Mouse (Mus musculus) neural tube, embryonic 12.5 days (tissue): Measurements from ENCODE around the gene Cmklr1. TPM values are rescaled to one million over a fixed set of nuclear protein-coding genes. Genes with fewer than 3 reads are reported as not detected.

ENCODE experiments used
- ATAC-seq: fragments of 200-750 bp; cut with Nextera tagmentation; 2 replicates; pipeline ENCODE4 v1.8.0; 2017; ENCODE audit warnings: low read depth, mild to moderate bottlenecking, moderate TSS enrichment, moderate library complexity; ENCODE audit not compliant: low FRiP score
- H3K27ac ChIP-seq: fragments of 300-500 bp; sonication (generic); 2 replicates; pipeline ENCODE4 v1.5.1; 2016
- H3K27me3 ChIP-seq: fragments of 300-500 bp; sonication (generic); replicated peaks from 2 replicates; pipeline ENCODE4 v1.6.1; 2016; ENCODE audit warnings: mild to moderate bottlenecking
- H3K36me3 ChIP-seq: fragments of 300-500 bp; sonication (generic); 2 replicates; pipeline ENCODE4 v1.6.1; 2016; ENCODE audit warnings: mild to moderate bottlenecking
- H3K4me1 ChIP-seq: fragments of 300-500 bp; sonication (generic); 2 replicates; pipeline ENCODE4 v1.6.1; 2016
- H3K4me2 ChIP-seq: fragments of 300-500 bp; sonication (generic); replicated peaks from 2 replicates; pipeline ENCODE4 v1.6.1; 2016; ENCODE audit warnings: mild to moderate bottlenecking
- H3K4me3 ChIP-seq: fragments of 300-500 bp; sonication (generic); 2 replicates; pipeline ENCODE4 v1.5.1; 2016
- H3K9ac ChIP-seq: fragments of 300-500 bp; sonication (generic); 2 replicates; pipeline ENCODE4 v1.6.1; 2016; ENCODE audit warnings: mild to moderate bottlenecking
- H3K9me3 ChIP-seq: fragments of 300-500 bp; sonication (generic); 2 replicates; pipeline ENCODE4 v1.6.1; 2016; ENCODE audit warnings: mild to moderate bottlenecking
- WGBS: fragments of 180-500 bp; shearing (Covaris S2); methylation state at CpG from one replicate; pipeline ENCODE4 v1.1.7; 2016; 5-methylcytosine and 5-hydroxymethylcytosine counted together
- polyA plus RNA-seq: library from polyadenylated mRNA; unstranded; fragments of >200 nt; fragmentation: Nextera tagmentation; extraction: Ambion mirVana; gene quantifications from 2 replicates; pipeline ENCODE4 v1.2.1, GENCODE M21; 2016

Cmklr1 gene
- polyA plus RNA-seq, 1 experiment from 2014 or later, result 2.2 TPM

GRCm38 (mm10) chr5:113630116-113630515 lies 20.1 kb downstream of the Cmklr1 start:
- H3K4me1 ChIP-seq, result peaks cover 8% of the 10 kb centered on the region
- no peak overlapping the region for H3K4me3 ChIP-seq
- H3K9me3 ChIP-seq, result no peaks in the 10 kb centered on the region
- ATAC-seq, result no peak
- H3K9ac ChIP-seq, result no peak overlapping the region
- H3K36me3 ChIP-seq, result no peaks in the 10 kb centered on the region
- no peaks in the 10 kb centered on the region for H3K27me3 ChIP-seq
- no peak overlapping the region for H3K4me2 ChIP-seq
- 67% methylated on average over 10 of the region's 10 CpGs for WGBS
- no peak overlapping the region for H3K27ac ChIP-seq

GRCm38 (mm10) chr5:113629248-113629647 lies 21.0 kb downstream of the Cmklr1 start:
- no peak overlapping the region for H3K4me2 ChIP-seq
- no peak overlapping the region for H3K9ac ChIP-seq
- H3K4me1 ChIP-seq, result peaks cover 6% of the 10 kb centered on the region
- WGBS, result 90% methylated on average over 3 of the region's 3 CpGs
- H3K9me3 ChIP-seq, result no peaks in the 10 kb centered on the region
- no peak overlapping the region for H3K4me3 ChIP-seq
- H3K27ac ChIP-seq, result no peak overlapping the region
- ATAC-seq, result no peak
- H3K27me3 ChIP-seq, result no peaks in the 10 kb centered on the region
- no peaks in the 10 kb centered on the region for H3K36me3 ChIP-seq

DNA sequence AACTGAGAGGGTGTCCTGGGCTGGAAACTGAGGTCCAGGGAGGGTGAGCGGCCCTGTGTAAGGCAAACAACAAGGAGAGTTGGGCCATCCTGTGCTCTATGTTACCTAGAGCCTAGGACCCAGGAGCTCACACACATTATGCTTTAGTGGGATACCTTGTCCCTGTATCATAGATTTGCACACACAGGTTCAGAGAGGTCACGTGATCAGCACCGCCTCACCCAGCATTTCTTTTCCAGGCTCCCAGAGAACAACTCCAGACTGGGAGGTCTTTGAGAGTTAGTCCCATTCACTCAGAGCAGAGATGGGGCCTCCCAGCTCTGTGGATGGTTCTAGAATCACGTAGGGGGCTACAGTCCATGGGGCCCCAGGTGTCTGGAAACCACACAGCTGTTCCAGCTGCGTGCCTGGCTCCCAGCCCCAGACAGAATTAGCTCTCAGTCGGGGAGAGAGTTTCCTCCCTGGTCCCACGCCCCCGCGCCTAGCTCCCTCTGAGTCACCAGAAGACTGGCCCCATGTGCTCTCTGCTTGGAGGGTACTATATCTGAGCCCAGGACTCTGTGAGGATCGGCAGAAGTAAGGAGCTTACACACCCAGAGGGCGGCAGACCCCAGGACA lies 22.3 kb downstream of the Cmklr1 start:
- ATAC-seq, result no peak
- H3K9ac ChIP-seq, result no peak overlapping the region
- 66% methylated on average over 11 of the region's 11 CpGs for WGBS
- H3K4me1 ChIP-seq, result peaks cover 5% of the 10 kb centered on the region; the same call in 1 of the 2 replicates
- no peaks in the 10 kb centered on the region for H3K9me3 ChIP-seq
- no peaks in the 10 kb centered on the region for H3K27me3 ChIP-seq
- H3K27ac ChIP-seq, result no peak overlapping the region
- H3K36me3 ChIP-seq, result no peaks in the 10 kb centered on the region
- H3K4me2 ChIP-seq, result no peak overlapping the region
- no peak overlapping the region for H3K4me3 ChIP-seq

- H3K9ac ChIP-seq, result no peak overlapping the region
- no peaks in the 10 kb centered on the region for H3K9me3 ChIP-seq
- no peaks in the 10 kb centered on the region for H3K27me3 ChIP-seq
- 85% methylated on average over 5 of the region's 5 CpGs for WGBS
- no peak overlapping the region for H3K4me2 ChIP-seq
- H3K36me3 ChIP-seq, result no peaks in the 10 kb centered on the region
- H3K4me1 ChIP-seq, result peaks cover 5% of the 10 kb centered on the region; the same call in 1 of the 2 replicates
- H3K27ac ChIP-seq, result no peak overlapping the region
- H3K4me3 ChIP-seq, result no peak overlapping the region
- ATAC-seq, result no peak
Observed at GRCm38 (mm10) chr5:113626991-113627390, 23.2 kb downstream of the Cmklr1 start.

DNA sequence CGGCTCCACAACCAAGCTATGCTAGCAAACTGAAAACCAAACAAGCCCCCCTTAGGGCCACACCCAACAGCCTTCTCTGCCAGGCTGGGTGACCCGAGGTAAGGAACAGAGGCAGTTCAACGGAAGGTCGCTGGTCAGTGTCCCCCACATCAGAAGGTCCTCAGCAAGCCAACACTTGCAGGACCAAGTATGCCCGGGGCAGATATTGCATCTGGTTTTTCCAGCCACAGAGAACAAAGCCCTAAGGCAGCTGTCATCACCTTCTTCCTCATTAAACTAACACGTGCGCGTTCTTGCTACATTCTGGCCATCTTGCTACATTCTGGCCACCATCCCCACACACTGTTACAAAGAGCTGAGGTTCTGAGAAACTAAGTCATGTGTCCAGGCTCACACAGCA lies 23.9 kb downstream of the Cmklr1 start:
- no peak overlapping the region for H3K9ac ChIP-seq
- H3K36me3 ChIP-seq, result no peaks in the 10 kb centered on the region
- 87% methylated on average over 8 of the region's 8 CpGs for WGBS
- no peak overlapping the region for H3K27ac ChIP-seq
- H3K4me2 ChIP-seq, result no peak overlapping the region
- H3K27me3 ChIP-seq, result no peaks in the 10 kb centered on the region
- H3K4me3 ChIP-seq, result no peak overlapping the region
- no peaks in the 10 kb centered on the region for H3K9me3 ChIP-seq
- ATAC-seq, result no peak
- peaks cover 5% of the 10 kb centered on the region; the same call in 1 of the 2 replicates for H3K4me1 ChIP-seq

DNA sequence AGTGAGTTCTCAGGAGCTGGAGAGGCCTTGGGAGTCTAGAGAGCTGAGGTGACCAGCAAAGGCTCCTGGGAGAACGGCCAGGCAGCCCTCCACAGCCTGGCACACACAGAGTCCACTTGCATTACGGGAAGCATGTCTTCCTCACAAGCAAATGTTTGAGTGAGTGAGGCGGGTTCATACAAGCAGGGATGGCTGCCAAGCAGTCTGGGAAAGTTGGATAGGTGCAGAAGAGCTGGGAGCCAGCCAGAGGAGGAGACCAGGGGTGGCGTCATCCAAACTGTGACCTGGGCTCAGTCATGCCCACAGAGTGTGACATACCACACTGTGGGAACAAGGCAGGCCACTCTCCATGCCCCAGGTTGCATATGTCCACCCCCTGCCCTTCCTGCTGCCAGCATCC lies 25.2 kb downstream of the Cmklr1 start:
- no peak overlapping the region for H3K4me3 ChIP-seq
- no peaks in the 10 kb centered on the region for H3K9me3 ChIP-seq
- 91% methylated on average over 4 of the region's 4 CpGs for WGBS
- no peak for ATAC-seq
- H3K27me3 ChIP-seq, result no peaks in the 10 kb centered on the region
- no peak overlapping the region for H3K27ac ChIP-seq
- no peak overlapping the region for H3K4me2 ChIP-seq
- no peak overlapping the region for H3K9ac ChIP-seq
- H3K36me3 ChIP-seq, result no peaks in the 10 kb centered on the region
- H3K4me1 ChIP-seq, result peaks cover 12% of the 10 kb centered on the region

- H3K4me2 ChIP-seq, result no peak overlapping the region
- H3K4me3 ChIP-seq, result no peak overlapping the region
- no peaks in the 10 kb centered on the region for H3K36me3 ChIP-seq
- no peak overlapping the region for H3K9ac ChIP-seq
- H3K27me3 ChIP-seq, result no peaks in the 10 kb centered on the region
- WGBS, result 26% methylated on average over 1 of the region's 2 CpGs
- H3K27ac ChIP-seq, result no peak overlapping the region
- ATAC-seq, result no peak
- no peaks in the 10 kb centered on the region for H3K9me3 ChIP-seq
- peaks cover 13% of the 10 kb centered on the region for H3K4me1 ChIP-seq
Observed at GRCm38 (mm10) chr5:113623052-113623451, 27.2 kb downstream of the Cmklr1 start.

DNA sequence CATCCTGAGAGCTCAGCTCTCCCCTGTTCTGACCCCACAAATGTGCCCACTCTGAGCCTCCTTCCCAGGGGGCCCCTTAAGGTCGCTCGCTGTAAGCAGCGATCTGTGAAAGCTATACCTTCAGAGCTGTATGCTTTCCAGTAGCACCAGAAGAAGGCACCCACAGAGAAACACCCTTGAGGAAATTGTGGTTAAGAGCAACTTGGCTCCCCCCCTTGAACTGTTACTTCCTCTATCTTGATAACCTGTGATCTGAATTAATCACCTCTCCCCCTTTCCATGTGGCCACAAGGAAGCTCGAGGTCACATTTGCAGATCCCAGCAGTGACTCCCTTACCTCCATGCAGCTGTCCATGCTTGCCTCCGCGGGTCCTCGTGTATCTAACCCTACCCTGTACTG lies 29.2 kb downstream of the Cmklr1 start:
- no peak overlapping the region for H3K4me3 ChIP-seq
- WGBS, result 84% methylated on average over 7 of the region's 7 CpGs

DNA sequence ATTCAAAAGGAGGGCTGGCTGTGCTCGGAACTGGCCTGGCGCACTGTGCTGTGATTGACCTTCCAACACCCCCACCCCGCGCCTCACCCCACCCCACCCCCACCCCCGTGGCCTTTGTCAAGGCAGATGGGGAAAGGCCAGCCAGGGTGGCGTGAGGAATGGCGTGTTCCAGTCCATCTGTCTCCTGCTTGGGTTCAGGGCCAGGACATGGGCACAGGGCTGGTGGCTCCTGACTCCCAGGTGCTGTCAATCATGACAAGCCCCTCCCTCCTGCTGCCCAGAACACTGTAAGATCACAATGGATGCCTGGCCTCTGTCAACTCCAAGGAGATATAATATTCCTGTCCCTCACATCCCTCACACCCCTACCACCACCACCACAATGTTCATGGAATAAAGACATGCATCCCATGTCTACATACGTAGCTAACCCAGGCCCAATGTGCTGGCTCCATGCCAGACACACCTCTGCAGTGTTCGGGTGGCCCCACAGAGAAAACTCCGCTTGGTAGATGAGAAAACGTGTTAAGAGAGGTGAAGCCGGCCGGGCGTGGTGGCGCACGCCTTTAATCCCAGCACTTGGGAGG lies 30.0 kb downstream of the Cmklr1 start:
- H3K4me2 ChIP-seq, result no peak overlapping the region
- no peaks in the 10 kb centered on the region for H3K27me3 ChIP-seq
- H3K9ac ChIP-seq, result no peak overlapping the region
- peaks cover 13% of the 10 kb centered on the region for H3K4me1 ChIP-seq
- H3K9me3 ChIP-seq, result no peaks in the 10 kb centered on the region
- 65% methylated on average over 16 of the region's 16 CpGs for WGBS
- no peak overlapping the region for H3K27ac ChIP-seq
- ATAC-seq, result no peak
- H3K36me3 ChIP-seq, result no peaks in the 10 kb centered on the region
- no peak overlapping the region for H3K4me3 ChIP-seq

More for the DNA sequence above, 29.2 kb downstream of the Cmklr1 start:
- Histone ChIP-seq H3K36me3 (no peaks in the 10 kb centered on the region), H3K4me1 (peaks cover 13% of the 10 kb centered on the region), H3K9me3 (no peaks in the 10 kb centered on the region), H3K9ac (no peak overlapping the region), H3K27ac (no peak overlapping the region), H3K27me3 (no peaks in the 10 kb centered on the region), H3K4me2 (no peak overlapping the region)
- ATAC-seq, result no peak

- H3K4me3 ChIP-seq, result no peak overlapping the region
- no peaks in the 10 kb centered on the region for H3K27me3 ChIP-seq
- no peak overlapping the region for H3K27ac ChIP-seq
- no peaks in the 10 kb centered on the region for H3K9me3 ChIP-seq
- H3K4me1 ChIP-seq, result peaks cover 13% of the 10 kb centered on the region
- 76% methylated on average over 1 of the region's 1 CpGs for WGBS
- ATAC-seq, result no peak
- H3K4me2 ChIP-seq, result no peak overlapping the region
- H3K9ac ChIP-seq, result no peak overlapping the region
- no peaks in the 10 kb centered on the region for H3K36me3 ChIP-seq
Observed at GRCm38 (mm10) chr5:113619151-113619550, 31.1 kb downstream of the Cmklr1 start.

GRCm38 (mm10) chr5:113618716-113619115 lies 31.5 kb downstream of the Cmklr1 start:
- no peak for ATAC-seq
- 85% methylated on average over 4 of the region's 4 CpGs for WGBS

GRCm38 (mm10) chr5:113611771-113612233 lies 38.4 kb downstream of the Cmklr1 start:
- Histone ChIP-seq H3K27me3 (no peaks in the 10 kb centered on the region), H3K27ac (no peak overlapping the region), H3K9me3 (no peaks in the 10 kb centered on the region), H3K4me2 (no peak overlapping the region), H3K4me3 (no peak overlapping the region), H3K4me1 (peaks cover 29% of the 10 kb centered on the region), H3K36me3 (no peaks in the 10 kb centered on the region), H3K9ac (no peak overlapping the region)
- WGBS, result 74% methylated on average over 12 of the region's 12 CpGs
- no peak for ATAC-seq

More at GRCm38 (mm10) chr5:113618716-113619115, 31.5 kb downstream of the Cmklr1 start:
- no peaks in the 10 kb centered on the region for H3K9me3 ChIP-seq
- H3K9ac ChIP-seq, result no peak overlapping the region
- no peak overlapping the region for H3K27ac ChIP-seq
- peaks cover 13% of the 10 kb centered on the region for H3K4me1 ChIP-seq
- H3K36me3 ChIP-seq, result no peaks in the 10 kb centered on the region
- H3K4me2 ChIP-seq, result no peak overlapping the region
- H3K4me3 ChIP-seq, result no peak overlapping the region
- no peaks in the 10 kb centered on the region for H3K27me3 ChIP-seq

GRCm38 (mm10) chr5:113611131-113611530 lies 39.1 kb downstream of the Cmklr1 start:
- Histone ChIP-seq H3K27me3 (no peaks in the 10 kb centered on the region), H3K9ac (no peak overlapping the region), H3K4me3 (no peak overlapping the region), H3K36me3 (no peaks in the 10 kb centered on the region), H3K4me2 (no peak overlapping the region), H3K9me3 (no peaks in the 10 kb centered on the region), H3K4me1 (peaks cover 29% of the 10 kb centered on the region), H3K27ac (no peak overlapping the region)
- ATAC-seq, result no peak
- 85% methylated on average over 6 of the region's 6 CpGs for WGBS
